Mouse (Mus musculus): Measurements from ENCODE around the gene 2410002F23Rik. TPM values are rescaled to one million over a fixed set of nuclear protein-coding genes. Genes with fewer than 3 reads are reported as not detected.
"Not testable (repeated sequence)": the region's sequence is repeated elsewhere in the genome, so short reads cannot be mapped to it uniquely, and the experiment has no call there.

2410002F23Rik gene
- total RNA-seq, 2 experiments from 2014 or later = 8.1 to 11.5 TPM

- peak; percentile 91 to 99 for DNase-seq
Observed at GRCm38 (mm10) chr7:44262791-44263643, 16.5 kb downstream of the 2410002F23Rik start.

GRCm38 (mm10) chr7:44268117-44268516, 21.6 kb downstream of the 2410002F23Rik start:
- no peak for DNase-seq

- DNase-seq = no peak
Observed at GRCm38 (mm10) chr7:44269397-44269796, 22.9 kb downstream of the 2410002F23Rik start.

GRCm38 (mm10) chr7:44271309-44271708, 24.8 kb downstream of the 2410002F23Rik start:
- no peak for DNase-seq

- DNase-seq = no peak
Observed at GRCm38 (mm10) chr7:44272546-44272945, 26.0 kb downstream of the 2410002F23Rik start.

GRCm38 (mm10) chr7:44273446-44273845, 26.9 kb downstream of the 2410002F23Rik start:
- no peak for DNase-seq

GRCm38 (mm10) chr7:44274096-44274495, 27.6 kb downstream of the 2410002F23Rik start:
- no peak for DNase-seq

GRCm38 (mm10) chr7:44275546-44275945, 29.0 kb downstream of the 2410002F23Rik start:
- DNase-seq = no peak

- no peak for DNase-seq
Observed at GRCm38 (mm10) chr7:44276461-44277249, 30.1 kb downstream of the 2410002F23Rik start.

- peak in 1 of 2 experiments; percentile 30 for DNase-seq
Observed at GRCm38 (mm10) chr7:44277250-44277622, 30.7 kb downstream of the 2410002F23Rik start.

- DNase-seq = no peak
Observed at GRCm38 (mm10) chr7:44280959-44281358, 34.4 kb downstream of the 2410002F23Rik start.

- no peak for DNase-seq
Observed at GRCm38 (mm10) chr7:44281586-44281985, 35.1 kb downstream of the 2410002F23Rik start.

GRCm38 (mm10) chr7:44287760-44288159, 41.2 kb downstream of the 2410002F23Rik start:
- DNase-seq = no peak

GRCm38 (mm10) chr7:44290986-44291385, 44.5 kb downstream of the 2410002F23Rik start:
- DNase-seq = no peak

- DNase-seq = no peak
Observed at GRCm38 (mm10) chr7:44291418-44291817, 44.9 kb downstream of the 2410002F23Rik start.

- not testable (repeated sequence) for DNase-seq
Observed at GRCm38 (mm10) chr7:44297501-44297900, 51.0 kb downstream of the 2410002F23Rik start.

Other genes starting within 250 kb of the 2410002F23Rik start
- gene Klk1b26, start 234.6 kb upstream of the 2410002F23Rik start, total RNA-seq (2021) = 1 to 10 TPM; 2.8 to 4.1 TPM
- gene Klk1b27, start 194.4 kb upstream of the 2410002F23Rik start, total RNA-seq (2021) = not detected
- gene Klk1b21, start 144.4 kb upstream of the 2410002F23Rik start, total RNA-seq (2021) = not detected
- gene Klk1b22, start 134.0 kb upstream of the 2410002F23Rik start, total RNA-seq (2021) = not detected
- gene Klk1b16, start 110.0 kb upstream of the 2410002F23Rik start, total RNA-seq (2021) = not detected
- gene Klk1b24, start 58.5 kb upstream of the 2410002F23Rik start, total RNA-seq (2021) = not detected
- not detected for gene Klk1b3, start 48.5 kb upstream of the 2410002F23Rik start, total RNA-seq (2021)
- not detected for gene Klk1b4, start 39.3 kb upstream of the 2410002F23Rik start, total RNA-seq (2021)
- gene Klk1b5, start 30.8 kb upstream of the 2410002F23Rik start, total RNA-seq (2021) = not detected
- gene Klk1, start 21.4 kb upstream of the 2410002F23Rik start, total RNA-seq (2021) = under 1 TPM in 1 of 2 experiments, not detected in 1; 0.60 TPM
- gene Gm36864, start 10.5 kb upstream of the 2410002F23Rik start, total RNA-seq (2021) = not detected
- under 1 TPM; 0.25 to 0.28 TPM for gene 1700028J19Rik, start within 50 bp of the 2410002F23Rik start, total RNA-seq (2021)
- gene Acp4, start 10.7 kb downstream of the 2410002F23Rik start, total RNA-seq (2021) = not detected
- not detected for gene Gm15517, start 14.7 kb downstream of the 2410002F23Rik start, total RNA-seq (2021)
- gene Clec11a, start 60.2 kb downstream of the 2410002F23Rik start, total RNA-seq (2021) = under 1 TPM; 0.69 to 0.87 TPM
- 1 to 10 TPM; 2.1 to 2.7 TPM for gene Shank1, start 63.5 kb downstream of the 2410002F23Rik start, total RNA-seq (2021)
- gene Syt3, start 137.4 kb downstream of the 2410002F23Rik start, total RNA-seq (2021) = 1 to 10 TPM; 2.3 to 2.9 TPM
- gene 1700008O03Rik, start 139.1 kb downstream of the 2410002F23Rik start, total RNA-seq (2021) = under 1 TPM; 0.30 to 0.31 TPM
- gene Lrrc4b, start 182.3 kb downstream of the 2410002F23Rik start, total RNA-seq (2021) = 10 to 100 TPM; 31.2 to 66.0 TPM
- gene Aspdh, start 218.7 kb downstream of the 2410002F23Rik start, total RNA-seq (2021) = 1 to 10 TPM in 1 of 2 experiments, under 1 TPM in 1; 0.41 to 1.4 TPM
- gene Josd2, start 221.3 kb downstream of the 2410002F23Rik start, total RNA-seq (2021) = 100 to 1,000 TPM in 1 of 2 experiments, 10 to 100 TPM in 1; 98.6 to 108 TPM
- gene Emc10, start 249.8 kb downstream of the 2410002F23Rik start, total RNA-seq (2021) = 10 to 100 TPM; 79.6 to 85.6 TPM
- gene Fam71e1, start 249.9 kb downstream of the 2410002F23Rik start, total RNA-seq (2021) = 1 to 10 TPM; 1.6 to 4.3 TPM